Mouse (Mus musculus) kidney, adult 8-10 months (tissue): ENCODE data around the gene Rad9a.
A peak's percentile ranks its signal among the peaks of the same experiment; 100 is the strongest.
"Not testable (repeated sequence)": the region's sequence is repeated elsewhere in the genome, so short reads cannot be mapped to it uniquely, and the experiment has no call there.

Experiments used
- DNase-seq, 2 experiments: peaks; one replicate each; pipeline ENCODE4 v3.0.0; 2022

Gene Rad9a

DNA sequence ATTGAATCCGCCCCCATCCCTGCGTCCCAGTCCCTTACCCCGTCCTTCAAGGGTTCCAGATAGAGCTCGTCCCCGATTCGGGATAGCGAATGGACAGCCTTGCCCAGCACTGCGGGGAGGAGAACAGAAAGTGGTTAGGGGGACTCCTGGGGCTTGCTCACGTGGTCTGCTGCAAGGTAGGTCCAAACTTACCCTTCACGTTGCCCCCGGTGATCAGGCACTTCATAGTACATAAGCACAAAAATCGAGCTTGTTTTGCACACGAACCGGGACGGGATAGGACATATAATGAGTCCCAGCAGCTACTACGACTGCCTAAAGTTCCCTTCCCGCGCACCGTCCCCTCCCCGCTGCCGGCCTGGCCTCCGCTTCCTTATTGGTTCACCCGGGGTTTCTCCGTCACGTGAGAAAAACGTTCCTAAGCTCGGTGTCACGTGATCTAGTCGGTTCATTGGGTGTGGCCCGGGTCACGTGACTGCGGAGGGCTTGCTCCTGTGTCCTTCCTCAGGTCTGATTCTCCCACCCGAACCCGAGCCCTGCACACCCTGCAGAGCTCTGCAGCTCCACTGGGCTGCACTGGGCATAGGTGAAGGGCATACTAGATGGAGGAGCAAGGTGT is at the start of gene Rad9a:
Gene Rad9a, minus strand, starts transcription at position 372 of the 619 bp plus-strand sequence.
- DNase-seq: peak; percentile 98

DNA sequence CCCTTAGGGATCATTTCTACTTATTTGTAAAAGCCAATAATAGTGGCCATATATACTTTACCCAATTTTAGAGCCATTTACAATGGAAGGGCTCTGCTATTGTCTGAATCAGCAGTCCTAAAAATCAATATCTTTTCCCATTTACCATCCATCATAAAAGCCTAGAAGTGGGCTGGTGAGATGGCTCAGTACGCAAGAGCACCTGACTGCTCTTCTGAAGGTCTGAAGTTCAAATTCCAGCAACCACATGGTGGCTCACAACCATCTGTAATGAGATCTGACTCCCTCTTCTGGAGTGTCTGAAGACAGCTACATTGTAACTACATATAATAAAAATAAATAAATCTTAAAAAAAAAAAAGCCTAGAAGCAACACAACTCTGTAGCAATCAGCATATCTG is 47.2 kb upstream of the Rad9a start:
- DNase-seq: not testable (repeated sequence)

DNA sequence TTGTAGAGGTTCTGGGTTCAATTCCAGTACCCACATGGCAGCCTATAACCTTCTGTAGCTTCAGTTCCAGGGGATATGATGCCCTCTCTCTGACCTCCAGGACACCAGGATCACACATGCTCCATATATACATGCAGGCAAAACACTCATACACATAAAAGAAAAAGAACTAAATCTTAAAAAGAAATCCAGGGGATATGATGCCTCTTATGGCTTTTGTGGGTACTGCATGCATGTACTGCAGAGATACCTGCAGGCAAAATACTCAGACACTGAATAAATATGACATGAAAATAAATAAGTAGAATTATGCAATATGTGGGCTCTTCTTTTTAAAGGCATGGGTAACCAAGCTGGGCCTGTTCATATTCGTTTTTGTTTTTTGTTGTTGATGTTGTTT is 45.5 kb upstream of the Rad9a start:
- DNase-seq: no peak

DNA sequence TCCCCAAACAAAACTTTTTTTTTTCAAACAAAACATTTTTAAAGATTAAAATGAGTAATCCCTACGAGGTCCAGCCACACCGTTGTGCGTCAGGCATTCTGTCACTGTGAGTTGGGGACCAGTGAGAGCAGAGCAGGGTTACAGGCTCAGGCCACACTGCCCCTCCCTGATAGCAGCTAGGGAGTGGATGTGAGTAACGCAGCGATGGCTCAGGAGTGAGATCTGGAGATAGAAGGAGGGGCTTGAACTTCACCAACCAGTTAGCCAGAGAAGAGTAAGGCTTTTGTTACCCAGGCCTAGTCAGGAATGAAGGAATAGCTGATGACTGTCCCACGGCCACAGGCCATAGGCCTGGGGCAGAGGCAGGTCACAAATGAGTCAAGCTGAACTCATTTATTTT is 43.3 kb upstream of the Rad9a start:
- DNase-seq: no peak

DNA sequence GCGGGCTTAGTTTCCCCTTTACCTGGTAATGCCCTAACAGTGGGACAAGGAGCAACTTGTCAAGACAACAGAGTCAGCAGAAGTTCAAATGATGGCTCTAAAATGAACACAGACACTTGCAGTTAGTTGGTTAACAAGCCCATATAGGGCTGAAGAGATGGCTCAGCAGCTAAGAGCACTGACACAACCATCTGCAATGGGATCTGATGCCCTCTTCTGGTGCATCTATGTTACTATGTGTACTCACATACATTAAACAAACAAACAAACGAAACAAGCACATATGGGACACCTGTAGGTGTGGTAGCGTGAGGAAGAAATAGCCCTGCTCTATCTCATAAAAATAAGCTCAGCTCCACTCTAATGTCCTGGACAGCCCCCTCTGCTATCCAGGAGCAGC is 41.0 kb upstream of the Rad9a start:
- DNase-seq: no peak

DNA sequence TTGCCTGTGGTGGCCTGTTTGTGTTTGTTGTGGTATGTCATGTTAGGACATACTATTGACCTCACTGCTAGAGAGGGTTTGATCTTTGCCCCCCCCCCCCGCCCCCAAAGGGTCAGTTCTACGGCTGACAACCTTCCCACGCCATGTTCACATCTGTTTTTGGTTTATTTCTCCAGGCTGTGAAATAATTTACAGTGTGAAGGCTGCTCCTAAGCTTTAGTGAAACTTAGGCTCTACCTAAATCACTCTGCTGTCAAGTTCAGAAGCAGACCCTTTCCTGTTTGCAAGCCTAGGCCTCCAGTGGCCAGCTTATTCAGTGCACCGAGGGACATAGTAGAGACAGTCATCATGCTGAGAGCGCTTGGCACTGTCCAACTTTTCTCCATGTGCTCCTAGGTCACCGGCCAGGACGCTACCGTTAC is 38.8 kb upstream of the Rad9a start:
- no peak for DNase-seq

DNA sequence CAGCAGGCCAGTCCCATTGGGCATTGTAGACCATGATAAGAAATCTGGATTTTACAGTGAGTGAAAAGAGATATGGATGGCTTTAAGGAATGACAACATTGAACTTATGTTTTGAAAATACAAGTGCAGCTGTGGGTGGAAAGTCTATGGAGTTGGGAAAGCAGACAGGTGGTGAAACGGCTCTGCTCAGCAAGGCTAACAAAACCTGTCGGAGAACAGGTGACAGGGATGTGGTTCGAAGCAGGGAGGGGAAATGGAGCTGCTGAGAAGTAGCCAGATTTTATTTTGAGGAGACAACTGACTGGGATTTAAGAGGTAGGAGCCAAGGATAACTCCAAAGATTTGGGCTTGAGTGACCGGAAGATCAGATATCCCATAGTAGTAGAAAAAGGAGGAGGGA is 33.1 kb upstream of the Rad9a start:
- DNase-seq: no peak

DNA sequence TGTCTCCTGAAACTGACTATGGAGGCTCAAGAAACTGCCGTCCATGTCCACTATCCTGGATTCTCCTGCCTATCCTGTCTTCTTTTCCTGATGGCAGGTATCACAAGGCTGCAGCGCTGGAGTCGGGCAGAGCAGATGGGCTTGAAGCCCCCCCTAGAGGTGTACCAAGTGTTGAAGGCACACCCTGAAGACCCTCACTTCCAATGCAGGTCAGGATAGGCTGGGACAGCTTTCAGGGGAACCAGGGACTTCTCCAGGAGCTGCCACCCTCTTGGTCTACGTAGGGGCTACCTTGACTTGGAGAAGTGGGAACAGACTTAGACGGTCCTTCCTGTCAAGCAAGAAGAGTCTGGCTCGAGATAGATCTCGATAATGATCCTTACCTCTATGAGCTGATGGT is 31.2 kb upstream of the Rad9a start:
- no peak for DNase-seq

DNA sequence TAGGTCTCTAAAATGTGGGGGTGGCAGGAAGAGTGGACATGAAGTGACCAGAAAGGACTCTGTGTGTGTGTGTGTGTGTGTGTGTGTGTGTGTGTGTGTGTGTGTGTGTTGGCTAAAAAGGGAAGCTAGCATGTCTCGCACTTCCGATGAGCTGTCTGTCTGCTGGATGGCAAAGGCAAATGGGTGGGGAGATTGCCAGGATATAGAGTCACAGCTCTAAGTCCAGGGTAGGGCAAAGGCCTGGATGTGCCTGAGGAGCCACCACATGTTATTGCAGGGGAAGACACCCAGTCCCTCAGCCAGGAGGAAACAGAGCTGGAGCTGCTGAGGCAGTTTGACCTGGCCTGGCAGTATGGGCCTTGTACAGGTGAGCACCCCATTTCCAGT is 30.7 kb upstream of the Rad9a start:
- peak in 1 of 2 experiments; percentile 64 for DNase-seq

DNA sequence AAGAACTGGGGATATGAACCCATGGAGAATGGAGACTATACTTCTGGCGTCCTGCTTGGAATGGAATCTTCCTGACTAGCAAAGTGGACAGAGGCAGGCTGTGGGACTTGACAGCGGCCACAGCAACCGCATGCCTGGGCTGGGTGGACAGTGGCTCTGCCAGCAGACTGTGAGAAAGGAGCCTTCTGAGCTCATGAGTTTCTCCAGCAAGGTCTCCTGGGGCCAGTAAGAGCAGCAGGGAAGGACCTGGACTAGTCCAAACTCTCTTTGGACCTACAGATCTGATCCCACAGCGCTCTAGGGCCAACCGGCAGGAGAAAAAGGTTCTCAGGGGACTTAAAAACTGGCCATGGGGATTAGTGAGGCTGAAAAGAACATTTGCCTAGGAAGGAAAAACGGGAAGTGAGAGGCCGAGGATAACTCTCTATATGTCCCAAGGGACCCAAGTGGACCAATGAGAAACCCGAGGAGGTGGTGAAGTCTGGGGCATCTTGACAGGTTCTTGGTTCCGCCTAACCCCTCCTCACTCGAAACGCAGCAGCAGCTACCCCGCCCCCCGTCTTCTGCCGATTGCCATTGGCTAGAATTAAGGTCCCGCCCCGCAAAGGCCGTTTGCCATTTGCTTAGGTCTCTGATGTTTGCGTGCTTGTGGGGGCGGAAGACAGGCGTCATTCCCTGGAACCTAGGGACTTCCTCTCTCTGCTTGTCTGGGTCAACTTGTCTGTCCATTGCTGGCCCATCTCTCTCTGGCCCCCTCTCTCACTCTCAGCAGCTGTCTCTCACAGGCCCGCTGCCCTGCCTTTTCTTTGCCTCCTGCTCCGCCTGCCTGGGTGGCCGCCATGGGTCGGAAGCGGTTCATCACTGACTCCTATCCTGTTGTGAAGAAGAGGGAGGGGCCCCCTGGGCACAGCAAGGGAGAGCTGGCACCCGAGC is 30.1 kb upstream of the Rad9a start, which contains the start of gene Pold4:
Gene Pold4, plus strand, starts transcription at position 647 of the 933 bp plus-strand sequence.
- peak; percentile 98 to 99 for DNase-seq

DNA sequence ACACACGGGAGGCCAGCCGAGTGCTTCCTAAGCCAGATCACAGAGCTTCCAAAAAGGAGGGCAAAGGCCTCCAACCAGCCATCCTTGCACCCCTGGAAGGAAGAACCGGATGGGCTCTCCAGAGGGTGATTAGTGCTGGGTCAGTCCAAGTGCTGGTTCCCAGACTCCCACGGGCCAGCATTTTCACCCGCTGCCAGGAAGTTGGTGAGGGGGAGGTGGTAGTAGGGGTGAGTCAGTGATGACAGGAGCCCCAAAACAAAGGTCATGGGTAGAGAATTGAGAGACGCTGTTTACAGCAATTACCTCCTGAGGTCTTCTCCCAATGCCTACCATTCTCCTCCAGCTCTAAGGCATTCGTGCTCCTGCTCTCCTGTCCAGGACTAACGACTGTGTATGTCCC is 29.0 kb upstream of the Rad9a start:
- DNase-seq: no peak

DNA sequence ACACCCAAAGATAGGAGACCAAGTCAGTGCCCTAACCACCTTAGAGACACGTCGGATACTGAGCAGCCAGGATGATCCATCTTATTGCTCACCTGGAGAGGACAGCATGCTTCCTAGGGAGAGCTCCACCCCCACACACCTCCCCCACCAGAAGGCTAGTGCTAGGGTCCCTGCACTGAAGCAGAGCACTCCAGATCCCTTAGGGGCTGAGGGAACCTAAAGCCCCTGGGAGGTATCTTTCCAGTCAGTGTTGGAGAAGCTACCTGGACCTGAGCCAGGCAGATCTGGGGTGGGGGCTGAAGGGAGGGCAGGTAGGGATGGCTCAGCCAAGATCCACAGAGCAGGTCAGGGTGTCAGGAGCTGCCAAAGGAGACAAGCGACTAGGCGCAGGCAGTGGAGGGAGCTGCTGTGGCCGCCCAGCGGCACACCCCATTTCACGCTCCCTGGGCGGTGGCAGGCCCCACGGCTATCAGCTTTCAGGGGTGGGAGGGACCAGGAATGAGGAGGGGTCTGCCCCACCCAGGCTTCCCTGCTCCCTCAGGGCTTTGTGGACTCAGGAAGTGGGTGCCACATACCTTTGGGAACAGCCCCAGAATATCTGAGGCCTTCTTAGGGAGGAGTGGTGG is 28.1 kb upstream of the Rad9a start:
- no peak for DNase-seq

DNA sequence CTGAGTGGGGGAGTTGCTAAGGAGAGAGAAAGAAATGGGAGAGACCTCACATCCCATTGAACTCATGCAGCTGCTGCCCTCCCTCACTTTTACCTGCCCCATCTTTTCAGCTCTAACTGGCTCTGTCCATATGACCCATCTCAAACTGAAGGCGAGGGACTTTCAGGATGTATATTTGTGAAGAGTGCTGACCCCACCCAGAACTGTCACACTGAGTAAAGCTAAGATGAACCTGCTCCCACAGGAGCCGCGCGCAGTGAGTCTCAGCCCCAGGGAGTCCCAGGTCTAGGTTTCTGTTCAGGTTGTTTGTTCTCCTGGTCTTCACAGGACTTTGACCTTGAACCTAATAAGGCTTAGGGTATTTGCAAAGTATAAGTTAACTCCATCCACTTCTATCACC is 27.4 kb upstream of the Rad9a start:
- DNase-seq: no peak

DNA sequence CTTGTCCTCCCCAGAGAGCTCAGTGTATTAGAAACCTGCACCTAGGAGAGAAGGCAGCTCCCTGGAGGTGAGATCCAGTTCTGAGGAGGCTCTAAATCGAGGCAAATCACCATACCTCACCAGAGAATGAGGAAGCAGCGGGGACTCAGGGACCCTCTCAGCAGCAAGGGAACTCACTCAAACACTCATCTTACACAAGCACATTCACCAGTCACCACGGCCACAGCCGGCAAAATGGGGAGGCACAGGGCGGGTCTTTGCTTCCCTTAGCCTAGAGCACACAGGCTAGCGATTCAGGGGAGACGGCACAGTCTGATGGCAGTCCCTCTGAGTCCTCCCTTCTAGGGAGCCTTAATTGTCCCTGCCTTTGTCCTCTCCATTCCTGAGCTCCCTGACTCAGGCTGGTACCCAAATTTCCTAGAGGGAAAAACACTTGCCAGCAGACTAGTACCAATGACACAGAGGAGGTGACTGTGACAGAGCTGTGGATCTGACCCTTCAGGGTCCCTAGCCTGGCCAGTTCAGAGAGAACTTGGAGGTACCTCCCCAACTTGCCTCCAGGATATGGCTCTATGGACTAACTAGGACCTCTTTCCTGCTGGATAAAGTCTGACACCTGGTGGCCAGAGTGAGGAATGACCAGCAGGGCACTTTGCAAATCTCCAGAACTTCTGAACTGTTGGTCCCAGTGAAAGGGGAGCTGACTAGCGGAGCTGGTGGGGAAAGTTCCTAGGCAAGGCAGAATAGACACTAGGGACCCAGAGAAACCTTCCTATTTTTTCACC is 26.6 kb upstream of the Rad9a start:
- peak; percentile 74 to 79 for DNase-seq

DNA sequence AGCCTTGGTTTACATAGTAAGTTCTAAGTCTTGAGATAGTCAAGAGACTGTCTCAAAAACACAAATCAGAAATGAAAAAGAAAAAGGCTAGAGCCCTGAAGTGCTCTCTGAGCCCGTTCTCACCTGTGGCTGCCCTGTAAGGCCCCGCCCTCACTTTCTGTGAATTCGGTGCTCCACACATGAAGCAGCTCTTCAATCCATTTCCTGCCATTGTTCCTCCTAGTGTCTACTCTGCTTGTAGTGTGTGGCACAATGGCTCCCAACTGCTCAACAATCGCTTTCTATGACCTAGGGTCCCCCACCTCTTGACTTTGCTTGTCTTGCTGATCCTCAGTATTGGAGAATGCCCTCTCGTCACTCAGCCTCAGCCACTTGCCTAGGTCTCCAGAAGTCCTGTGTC is 26.0 kb upstream of the Rad9a start:
- no peak for DNase-seq

DNA sequence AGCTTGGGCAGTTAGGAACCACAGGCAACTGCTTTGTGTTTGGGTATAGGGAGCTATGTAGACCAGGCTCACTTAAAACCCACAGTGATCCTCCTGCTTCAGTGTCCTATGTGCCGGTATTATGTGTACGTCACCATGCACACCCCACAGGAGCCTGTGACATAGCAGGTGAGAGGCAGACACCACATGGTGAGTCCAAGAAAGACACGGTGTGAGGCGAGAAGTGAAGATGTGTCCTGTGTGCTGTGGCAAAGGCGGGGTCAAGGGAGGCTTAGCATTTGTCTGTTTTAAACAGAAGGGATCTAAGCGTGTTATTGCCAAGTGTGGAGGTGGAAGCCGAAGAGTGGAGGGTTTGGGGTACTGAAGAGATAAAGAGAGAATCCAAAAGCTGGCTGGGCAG is 25.3 kb upstream of the Rad9a start:
- DNase-seq: no peak

DNA sequence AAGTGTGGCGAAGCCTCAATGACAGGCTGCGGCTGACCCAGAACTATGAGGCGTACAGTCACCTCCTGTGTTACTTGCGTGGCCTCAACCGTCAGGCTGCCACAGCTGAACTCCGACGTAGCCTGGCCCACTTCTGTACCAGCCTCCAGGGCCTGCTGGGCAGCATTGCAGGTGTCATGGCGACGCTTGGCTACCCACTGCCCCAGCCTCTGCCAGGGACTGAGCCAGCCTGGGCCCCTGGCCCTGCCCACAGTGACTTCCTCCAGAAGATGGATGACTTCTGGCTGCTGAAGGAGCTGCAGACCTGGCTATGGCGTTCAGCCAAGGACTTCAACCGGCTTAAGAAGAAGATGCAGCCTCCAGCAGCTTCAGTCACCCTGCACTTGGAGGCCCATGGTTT is 20.7 kb upstream of the Rad9a start:
- DNase-seq: peak; percentile 59 to 61

DNA sequence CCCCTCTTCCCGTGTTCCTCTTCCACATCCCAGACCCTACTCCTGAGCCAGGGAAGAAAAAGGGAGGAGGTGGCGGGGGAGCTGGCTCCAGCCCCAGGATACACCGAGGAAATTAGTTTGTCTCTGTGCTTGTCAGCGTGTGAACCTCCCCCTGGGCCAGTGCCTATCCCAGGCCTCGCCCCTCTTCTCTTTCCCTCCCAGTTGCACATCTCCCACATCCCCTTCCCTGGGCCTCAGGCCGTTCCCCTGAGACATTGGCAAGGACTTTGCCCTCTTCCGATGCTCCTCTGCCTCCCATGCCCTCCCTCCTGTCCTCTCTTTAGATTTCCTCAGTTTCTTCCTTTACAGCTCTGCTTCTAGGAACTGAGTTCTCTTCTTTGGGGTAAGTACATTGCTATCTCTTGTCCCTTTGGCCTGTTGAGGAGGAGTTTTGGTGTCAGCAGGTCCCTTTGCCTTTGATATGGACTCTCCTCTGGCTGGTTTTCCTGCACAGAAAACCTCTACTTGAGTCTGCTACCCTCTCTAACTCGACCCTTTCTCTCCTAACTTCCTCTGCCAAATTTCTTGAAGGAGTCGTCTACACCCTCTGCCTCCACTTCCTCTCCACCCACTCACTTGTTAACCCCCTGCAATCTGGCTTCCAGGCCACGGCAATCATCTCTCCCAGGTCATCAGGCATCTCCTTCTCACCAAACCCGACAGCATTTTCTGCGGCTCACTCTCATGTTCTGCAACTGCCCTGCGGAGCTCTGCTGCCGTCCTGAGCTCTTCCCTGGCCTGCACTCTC is 19.7 kb upstream of the Rad9a start:
- no peak for DNase-seq

DNA sequence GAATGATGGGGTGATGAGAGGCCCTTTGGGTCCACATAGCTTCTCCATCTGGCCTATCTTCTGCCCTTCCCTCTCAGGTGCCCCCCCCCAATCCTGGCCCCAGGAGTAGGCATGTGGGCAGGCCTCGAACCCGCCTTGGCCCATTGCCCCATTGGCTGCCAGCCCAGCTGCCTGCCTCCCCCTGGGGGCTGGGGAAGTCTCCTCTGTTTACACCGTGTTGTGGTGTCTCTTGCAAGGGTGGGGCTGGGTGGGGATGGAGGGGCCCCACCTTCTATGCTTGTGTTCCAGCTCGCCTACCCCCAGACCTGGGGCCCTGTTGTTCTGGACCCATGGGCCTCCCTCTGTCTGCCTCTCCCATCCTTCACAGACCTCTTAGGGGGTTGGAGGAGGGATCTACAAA is 19.0 kb upstream of the Rad9a start:
- DNase-seq: no peak

DNA sequence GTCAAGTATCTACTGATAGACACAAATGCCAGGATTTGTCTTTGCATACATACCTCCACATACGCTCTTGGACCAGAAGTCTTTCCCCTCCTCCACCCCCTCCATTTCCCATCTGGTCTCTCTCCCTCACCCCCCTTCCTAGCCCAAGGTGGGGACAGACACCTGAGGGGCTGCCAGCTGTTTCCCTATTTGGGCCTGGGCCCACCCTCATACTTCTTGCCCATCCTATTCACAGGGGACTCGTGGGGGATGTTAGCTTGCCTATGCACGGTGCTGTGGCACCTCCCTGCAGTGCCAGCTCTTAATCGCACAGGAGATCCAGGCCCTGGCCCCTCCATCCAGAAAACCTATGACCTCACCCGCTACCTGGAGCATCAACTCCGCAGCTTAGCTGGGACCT is 18.5 kb upstream of the Rad9a start:
- DNase-seq: no peak

DNA sequence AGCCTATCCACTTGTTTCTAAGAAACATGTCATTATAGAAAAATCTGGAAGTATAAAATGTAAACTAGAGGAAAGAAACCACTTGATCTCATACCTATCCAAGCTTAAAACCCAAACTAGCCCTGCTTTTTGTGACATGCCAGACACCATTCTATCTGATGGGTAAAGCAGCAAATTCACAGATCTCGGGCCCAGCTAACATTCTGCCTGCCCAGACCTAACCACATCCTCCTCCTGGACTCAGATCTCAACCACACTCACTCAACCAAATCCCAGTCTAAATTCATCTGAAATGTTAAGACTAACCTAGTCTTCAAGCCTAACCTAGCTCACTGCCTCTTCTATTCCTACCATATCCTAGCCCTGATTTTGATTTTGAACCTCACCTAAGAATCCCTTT is 17.3 kb upstream of the Rad9a start:
- DNase-seq: no peak

DNA sequence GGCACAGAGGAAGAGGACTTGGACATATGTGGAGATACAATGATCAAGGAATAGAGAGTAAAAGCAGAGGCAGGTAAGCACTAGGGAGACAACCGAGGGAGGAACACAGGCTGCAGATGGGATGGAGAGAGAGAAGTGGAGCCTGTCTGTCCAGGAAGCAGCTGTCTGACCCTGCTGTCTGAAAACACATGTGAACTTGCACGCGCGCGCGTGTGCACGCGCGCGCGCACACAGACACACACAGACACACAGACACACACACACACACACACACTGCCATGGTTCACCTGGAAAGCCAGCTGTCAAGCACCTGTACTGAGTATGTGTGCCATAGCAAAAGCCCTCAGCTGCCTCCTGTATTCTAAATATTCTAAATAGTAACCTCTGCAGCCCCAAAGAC is 16.8 kb upstream of the Rad9a start:
- no peak for DNase-seq
